Mouse (Mus musculus) small intestine, adult 2 months (tissue): Measurements from ENCODE around the gene Asb3.

Source experiments
- CTCF ChIP-seq: fragments of 200-500 bp; IDR thresholded peaks from 2 replicates; pipeline ENCODE4 v1.5.1; 2012; ENCODE audit warnings: low read depth, mild to moderate bottlenecking, control low read depth, inconsistent platforms, low read length, moderate library complexity, mixed read lengths; ENCODE audit not compliant: insufficient replicate concordance, insufficient read length; ENCODE audit errors: extremely low read depth
- POLR2A ChIP-seq: fragments of 200-500 bp; IDR thresholded peaks from 2 replicates; pipeline ENCODE4 v1.6.1; 2012; ENCODE audit warnings: low read depth, mild to moderate bottlenecking, control low read depth, inconsistent platforms, low read length, moderate library complexity

- TF ChIP-seq CTCF (no peak), POLR2A (no peak)
Observed at GRCm38 (mm10) chr11:30998199-30998598, 113.0 kb downstream of the Asb3 start.
